Mouse (Mus musculus): Measurements from ENCODE around the gene Cnga1. TPM values are rescaled to one million over a fixed set of nuclear protein-coding genes. Genes with fewer than 3 reads are reported as not detected.

Cnga1 gene
- total and polyA plus RNA-seq, 3 experiments: not detected

DNA sequence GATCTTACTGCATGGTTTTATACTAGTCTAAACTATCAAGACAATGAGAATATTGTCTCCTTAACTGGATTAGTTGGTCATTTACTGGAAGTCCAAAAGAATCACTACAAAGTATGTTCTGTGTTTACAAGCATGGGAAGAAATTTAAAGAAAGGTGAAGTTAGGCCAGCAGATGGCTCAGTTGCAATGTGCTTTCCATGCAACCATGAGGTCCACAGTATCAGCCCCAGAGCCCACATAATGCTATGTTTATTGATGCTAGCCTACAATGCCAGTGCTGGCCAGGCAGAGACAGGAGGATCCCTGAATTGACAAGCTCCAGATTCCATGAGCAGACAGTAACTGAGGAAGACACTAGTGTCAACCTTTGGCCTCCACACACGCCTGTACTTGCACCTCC is 23.1 kb downstream of the Cnga1 start:
- H3K79me2 ChIP-seq (replicated peaks; ENCODE audit: control insufficient read depth, extremely low read depth, insufficient read depth, poor library complexity, severe bottlenecking): no peaks in the 10 kb centered on the region
- no peak for TF ChIP-seq CHD1 (IDR thresholded peaks at IDR 0.05; ENCODE audit: low read depth, low read length)
- TF ChIP-seq POLR2AphosphoS2 (IDR thresholded peaks at IDR 0.05; ENCODE audit: low read depth, low read length): no peak
- TF ChIP-seq IRF4 (IDR thresholded peaks at IDR 0.05; ENCODE audit: low read depth, low read length): no peak
- TF ChIP-seq TCF12 (IDR thresholded peaks at IDR 0.05; ENCODE audit: low read depth, low read length): no peak
- TF ChIP-seq ELF1 (IDR thresholded peaks at IDR 0.05; ENCODE audit: low read depth, low read length): no peak
- peak; percentile 24 for TF ChIP-seq RAD21 (IDR thresholded peaks at IDR 0.05; ENCODE audit: low read depth, low read length)
- TF ChIP-seq ZMIZ1 (IDR thresholded peaks at IDR 0.05; ENCODE audit: low read depth, low read length): no peak
- no peak for TF ChIP-seq POLR2A (IDR thresholded peaks at IDR 0.05; ENCODE audit: low read depth, low read length)
- no peak for TF ChIP-seq KAT2A (IDR thresholded peaks at IDR 0.05; ENCODE audit: insufficient replicate concordance, low read length)
- no peak for TF ChIP-seq ZC3H11A (IDR thresholded peaks at IDR 0.05; ENCODE audit: low read depth, low read length)
- TF ChIP-seq MYC (IDR thresholded peaks at IDR 0.05; ENCODE audit: low read depth, low read length): peak; percentile 24; the same call in 1 of the 2 replicates
- no peak for TF ChIP-seq RCOR1 (conservative IDR thresholded peaks at IDR 0.05; ENCODE audit: low read depth, low read length)
- TF ChIP-seq ZKSCAN1 (IDR thresholded peaks at IDR 0.05; ENCODE audit: borderline replicate concordance, low read depth, low read length): no peak
- TF ChIP-seq NELFE (IDR thresholded peaks at IDR 0.05; ENCODE audit: low read depth, low read length): no peak
- TF ChIP-seq CHD2 (IDR thresholded peaks at IDR 0.05; ENCODE audit: low read length): no peak
- TF ChIP-seq CTCF (conservative IDR thresholded peaks at IDR 0.05 in 1 of 2, IDR thresholded peaks at IDR 0.05 in 1 of 2; ENCODE audit: low read depth in 2 of 2, low read length in 2 of 2): peak in 1 of 2 experiments; percentile 37; a peak in 2 of 4 replicates
- TF ChIP-seq JUND (conservative IDR thresholded peaks at IDR 0.05; ENCODE audit: low read depth, low read length): no peak
- no peaks in the 10 kb centered on the region for H3K4me1 ChIP-seq (ENCODE audit: control insufficient read depth in 1 of 2, insufficient read depth in 2 of 2)
- H3K4me3 ChIP-seq (replicated peaks in 1 of 3; ENCODE audit: low read depth in 2 of 3, low read length in 2 of 3, poor library complexity in 1 of 3): no peak overlapping the region
- dilution Hi-C loops (cut with MboI; ENCODE audit: extremely low pct_ligation_motif_present, extremely low pct_unique_long_range_greater_than_20kb, low sequenced_read_pairs) (no loop called here), in situ Hi-C loops (cut with MboI; ENCODE audit: low pct_ligation_motif_present, low pct_unique_long_range_greater_than_20kb, low sequenced_read_pairs) (loop anchor here (25.0 kb wide), 1 partner anchor 259 kb away; no protein-coding TSS in a partner anchor)
- H3K9ac ChIP-seq (ENCODE audit: insufficient read depth, low read depth): no peak overlapping the region
- H3K9me3 ChIP-seq (replicated peaks; ENCODE audit: low read length): no peaks in the 10 kb centered on the region
- no peak overlapping the region for H3K4me2 ChIP-seq (ENCODE audit: insufficient read depth, low read depth, poor library complexity, severe bottlenecking)
- H3K36me3 ChIP-seq (replicated peaks in 1 of 2; ENCODE audit: control insufficient read depth in 1 of 2, insufficient read depth in 1 of 2, low read length in 1 of 2): no peaks in the 10 kb centered on the region
- H3K27ac ChIP-seq (ENCODE audit: insufficient read depth, low read depth): no peak overlapping the region
- DNase-seq (ENCODE audit: extremely low read depth): no peak
- H3K27me3 ChIP-seq (replicated peaks): no peaks in the 10 kb centered on the region

DNA sequence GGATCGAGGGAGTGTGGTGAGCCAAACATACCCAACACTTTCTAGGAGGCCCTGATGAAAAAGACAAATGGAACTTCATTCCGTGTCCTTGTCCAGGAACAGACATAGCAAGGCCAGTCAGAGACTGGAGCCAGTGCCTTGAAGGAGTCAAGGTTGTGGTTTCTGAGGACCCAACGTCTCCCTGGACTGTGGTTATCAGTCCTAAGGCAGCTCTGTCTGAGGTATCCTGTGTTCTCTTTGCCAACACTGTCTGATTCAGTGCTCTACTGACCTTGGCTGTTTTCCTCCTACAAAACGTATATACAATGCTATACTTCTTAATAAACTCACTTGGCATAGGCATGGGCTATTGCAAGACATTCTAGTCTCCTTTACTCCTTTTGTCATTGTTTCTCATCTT is 26.7 kb downstream of the Cnga1 start:
- no peak overlapping the region for H3K4me2 ChIP-seq (ENCODE audit: insufficient read depth, low read depth, poor library complexity, severe bottlenecking)
- no peaks in the 10 kb centered on the region for H3K4me1 ChIP-seq (ENCODE audit: control insufficient read depth in 1 of 2, insufficient read depth in 2 of 2)
- H3K79me2 ChIP-seq (replicated peaks; ENCODE audit: control insufficient read depth, extremely low read depth, insufficient read depth, poor library complexity, severe bottlenecking): no peaks in the 10 kb centered on the region
- H3K27ac ChIP-seq (ENCODE audit: insufficient read depth, low read depth): no peak overlapping the region
- H3K9me3 ChIP-seq (replicated peaks; ENCODE audit: low read length): no peaks in the 10 kb centered on the region
- in situ Hi-C loops (cut with MboI; ENCODE audit: low pct_ligation_motif_present, low pct_unique_long_range_greater_than_20kb, low sequenced_read_pairs): loop anchor here (25.0 kb wide), 1 partner anchor 255 kb away; no protein-coding TSS in a partner anchor
- no peak overlapping the region for H3K4me3 ChIP-seq (replicated peaks in 1 of 3; ENCODE audit: low read depth in 2 of 3, low read length in 2 of 3, poor library complexity in 1 of 3)
- H3K9ac ChIP-seq (ENCODE audit: insufficient read depth, low read depth): no peak overlapping the region
- dilution Hi-C loops (cut with MboI; ENCODE audit: extremely low pct_ligation_motif_present, extremely low pct_unique_long_range_greater_than_20kb, low sequenced_read_pairs): no loop called here
- TF ChIP-seq PAX5 (IDR thresholded peaks at IDR 0.05; ENCODE audit: low read length) (no peak), RCOR1 (conservative IDR thresholded peaks at IDR 0.05; ENCODE audit: low read depth, low read length) (no peak)
- DNase-seq (ENCODE audit: extremely low read depth): no peak
- H3K36me3 ChIP-seq (replicated peaks in 1 of 2; ENCODE audit: control insufficient read depth in 1 of 2, insufficient read depth in 1 of 2, low read length in 1 of 2): no peaks in the 10 kb centered on the region
- H3K27me3 ChIP-seq (replicated peaks): no peaks in the 10 kb centered on the region
